Mouse (Mus musculus) hematopoietic stem cell, adult 5-6 weeks (primary cell): ENCODE results near the gene Pomt1. TPM values are rescaled to one million over a fixed set of nuclear protein-coding genes. Genes with fewer than 3 reads are reported as not detected.
A peak's percentile ranks its signal among the peaks of the same experiment; 100 is the strongest.

ENCODE experiments used
- ATAC-seq, 2 experiments: fragments of 125-278 bp in 1 of 2; replicated peaks in 1 of 2; 2 replicates each; pipeline ENCODE4 v1.8.0; 2016 to 2017; ENCODE audit warnings: inconsistent platforms in 2 of 2, mild to moderate bottlenecking in 2 of 2, moderate number of reproducible peaks in 2 of 2, low read depth in 1 of 2, moderate TSS enrichment in 1 of 2; ENCODE audit not compliant: low FRiP score in 2 of 2, poor library complexity in 2 of 2, severe bottlenecking in 2 of 2, insufficient read depth in 1 of 2, low TSS enrichment in 1 of 2
- total RNA-seq: library from RNA; stranded (forward); fragments of 172-1452, 232-1000 nt; gene quantifications from 2 replicates; pipeline ENCODE4 v1.2.3, GENCODE M21; 2017

The Pomt1 gene
- total RNA-seq, 1 experiment from 2014 or later: 25.3 TPM

DNA sequence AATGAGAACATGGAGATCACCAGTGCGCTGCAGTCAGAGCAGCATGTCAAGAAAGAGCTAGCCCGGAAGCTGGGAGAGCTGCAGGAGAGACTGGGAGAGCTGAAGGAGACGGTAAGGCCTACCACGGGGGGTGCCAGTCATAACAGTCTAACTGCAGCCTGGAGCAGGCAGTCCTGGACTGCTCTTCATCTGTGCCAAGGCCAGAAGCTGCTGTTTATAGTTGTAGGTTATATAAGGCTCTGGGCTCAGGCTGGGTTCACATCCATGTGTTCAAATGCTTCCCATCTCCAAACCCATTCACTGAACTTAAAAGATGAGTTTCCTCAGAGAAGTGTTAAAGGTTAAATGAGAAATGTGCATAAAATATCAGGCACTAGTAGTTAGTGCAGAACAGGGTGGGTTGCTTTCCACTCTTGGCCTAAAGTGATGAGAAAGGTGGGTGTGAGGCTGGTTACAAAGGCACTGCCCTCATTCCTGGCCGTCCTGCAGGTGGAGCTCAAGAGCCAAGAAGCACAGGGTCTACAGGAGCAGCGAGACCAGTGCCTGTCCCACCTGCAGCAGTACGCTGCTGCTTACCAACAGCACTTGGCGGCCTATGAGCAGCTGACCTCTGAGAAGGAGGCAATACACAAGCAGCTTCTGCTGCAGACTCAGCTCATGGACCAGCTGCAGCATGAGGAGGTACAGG, 67.9 kb downstream of the Pomt1 start:
- peak; percentile 57 to 59 for ATAC-seq

Other genes starting within 250 kb of the Pomt1 start
- gene Fam78a, start 151.7 kb upstream of the Pomt1 start, total RNA-seq: 12.3 and 12.9 TPM in 2 replicates
- gene Plpp7, start 141.1 kb upstream of the Pomt1 start, total RNA-seq: 1.1 and 2.2 TPM in 2 replicates
- gene Prrc2b, start 85.5 kb upstream of the Pomt1 start, total RNA-seq: 19.9 and 25.0 TPM in 2 replicates
- 32.3 and 33.3 TPM in 2 replicates for gene Uck1, start 23.6 kb downstream of the Pomt1 start, total RNA-seq
- gene Golga2, start 50.8 kb downstream of the Pomt1 start, total RNA-seq: 37.5 and 47.3 TPM in 2 replicates
- 230 and 365 TPM in 2 replicates for gene Swi5, start 51.5 kb downstream of the Pomt1 start, total RNA-seq
- 76.7 and 78.2 TPM in 2 replicates for gene Ciz1, start 115.7 kb downstream of the Pomt1 start, total RNA-seq
- not detected in 2 replicates for gene Dnm1, start 116.7 kb downstream of the Pomt1 start, total RNA-seq
- gene 1110008P14Rik, start 145.3 kb downstream of the Pomt1 start, total RNA-seq: 2.5 and 6.8 TPM in 2 replicates
- gene Lcn2, start 151.7 kb downstream of the Pomt1 start, total RNA-seq: 91.4 and 276 TPM in 2 replicates
- 3.5 and 8.7 TPM in 2 replicates for gene Ptges2, start 159.3 kb downstream of the Pomt1 start, total RNA-seq
- 2.4 and 3.8 TPM in 2 replicates for gene Naif1, start 213.9 kb downstream of the Pomt1 start, total RNA-seq
- gene Slc25a25, start 214.9 kb downstream of the Pomt1 start, total RNA-seq: 10.8 and 22.3 TPM in 2 replicates